Mouse (Mus musculus) frontal cortex, postnatal 36 days (tissue): ENCODE results near the gene Lhfpl2.

Experiments
- DNase-seq, 2 experiments: peaks; one replicate each; pipeline ENCODE4 v3.0.0; 2022; ENCODE audit warnings: low spot score in 2 of 2

The Lhfpl2 gene

GRCm38 (mm10) chr13:94098369-94099084 is 40.9 kb downstream of the Lhfpl2 start:
- peak; percentile 6 to 17 for DNase-seq

- DNase-seq = no peak
These were observed 41.5 kb downstream of the Lhfpl2 start for GRCm38 (mm10) chr13:94099087-94099486.

GRCm38 (mm10) chr13:94100361-94100760 is 42.8 kb downstream of the Lhfpl2 start:
- DNase-seq = no peak

- no peak for DNase-seq
These were observed 43.5 kb downstream of the Lhfpl2 start for GRCm38 (mm10) chr13:94101020-94101571.

- no peak for DNase-seq
These were observed 47.4 kb downstream of the Lhfpl2 start for GRCm38 (mm10) chr13:94104866-94105475.

GRCm38 (mm10) chr13:94106431-94106830 is 48.8 kb downstream of the Lhfpl2 start:
- no peak for DNase-seq

- peak; percentile 32 to 57 for DNase-seq
These were observed 49.4 kb downstream of the Lhfpl2 start for GRCm38 (mm10) chr13:94106983-94107382.

GRCm38 (mm10) chr13:94110556-94110955 is 53.0 kb downstream of the Lhfpl2 start:
- no peak for DNase-seq

GRCm38 (mm10) chr13:94115476-94115875 is 57.9 kb downstream of the Lhfpl2 start:
- DNase-seq = no peak

- DNase-seq = peak; percentile 51
These were observed 59.3 kb downstream of the Lhfpl2 start for GRCm38 (mm10) chr13:94116705-94117410.

- no peak for DNase-seq
These were observed 59.9 kb downstream of the Lhfpl2 start for GRCm38 (mm10) chr13:94117522-94117921.

- DNase-seq = no peak
These were observed 60.5 kb downstream of the Lhfpl2 start for GRCm38 (mm10) chr13:94118091-94118490.

- DNase-seq = no peak
These were observed 61.7 kb downstream of the Lhfpl2 start for GRCm38 (mm10) chr13:94119309-94119708.

GRCm38 (mm10) chr13:94122703-94123592 is 65.4 kb downstream of the Lhfpl2 start:
- DNase-seq = no peak

- DNase-seq = no peak
These were observed 72.8 kb downstream of the Lhfpl2 start for GRCm38 (mm10) chr13:94130394-94130793.

- no peak for DNase-seq
These were observed 73.5 kb downstream of the Lhfpl2 start for GRCm38 (mm10) chr13:94131135-94131534.

- DNase-seq = no peak
These were observed 74.8 kb downstream of the Lhfpl2 start for GRCm38 (mm10) chr13:94132187-94132995.

GRCm38 (mm10) chr13:94134646-94135045 is 77.0 kb downstream of the Lhfpl2 start:
- no peak for DNase-seq

- no peak for DNase-seq
These were observed 77.6 kb downstream of the Lhfpl2 start for GRCm38 (mm10) chr13:94135180-94135579.

GRCm38 (mm10) chr13:94139713-94140445 is 82.3 kb downstream of the Lhfpl2 start:
- no peak for DNase-seq
